Mouse (Mus musculus) kidney, adult 2 months (tissue): ENCODE data around the gene Gusb. TPM values are rescaled to one million over a fixed set of nuclear protein-coding genes. Genes with fewer than 3 reads are reported as not detected.

Experiments used
- DNase-seq: peaks from one replicate; pipeline ENCODE4 v3.0.0; 2021
- H3K27ac ChIP-seq: fragments of 200-500 bp; 2 replicates; pipeline ENCODE4 v1.5.1; 2012; ENCODE audit warnings: low read depth, low read length, control low read depth, inconsistent platforms; ENCODE audit not compliant: insufficient read depth
- H3K27me3 ChIP-seq: fragments of 200-500 bp; replicated peaks from 2 replicates; pipeline ENCODE4 v1.6.1; 2012; ENCODE audit warnings: mild to moderate bottlenecking, moderate library complexity, low read length, inconsistent platforms; ENCODE audit not compliant: control insufficient read depth, insufficient read depth
- H3K36me3 ChIP-seq: fragments of 200-500 bp; 2 replicates; pipeline ENCODE4 v1.6.1; 2012; ENCODE audit warnings: mild to moderate bottlenecking, moderate library complexity, low read length, inconsistent platforms; ENCODE audit not compliant: control insufficient read depth, insufficient read depth
- H3K4me1 ChIP-seq: fragments of 200-500 bp; 2 replicates; pipeline ENCODE4 v1.6.1; 2011; ENCODE audit warnings: low read length; ENCODE audit not compliant: control insufficient read depth, insufficient read depth
- H3K4me3 ChIP-seq: fragments of 200-500 bp; 2 replicates; pipeline ENCODE4 v1.5.1; 2011; ENCODE audit warnings: mild to moderate bottlenecking, low read depth, low read length, control low read depth; ENCODE audit not compliant: insufficient read depth
- CTCF ChIP-seq: fragments of 200-500 bp; conservative IDR thresholded peaks from 2 replicates; pipeline ENCODE4 v1.5.1; 2011; ENCODE audit warnings: low read depth, mild to moderate bottlenecking, control low read depth, low read length, moderate library complexity, mixed read lengths; ENCODE audit not compliant: insufficient read depth, insufficient read length
- POLR2A ChIP-seq: fragments of 200-500 bp; IDR thresholded peaks from one replicate; pipeline ENCODE4 v1.6.1; 2011; ENCODE audit warnings: low read depth, low read length, control low read depth
- WGBS: fragments of 180-500 bp; shearing (Covaris S2); methylation state at CpG from one replicate; pipeline ENCODE4 v1.1.7; 2018; 5-methylcytosine and 5-hydroxymethylcytosine counted together
- polyA plus RNA-seq: library from polyadenylated mRNA; depleted of rRNA; stranded (reverse); fragments of >200 nt; gene quantifications from 2 replicates; pipeline ENCODE4 v1.2.3, GENCODE M21; 2012

The Gusb gene
- polyA plus RNA-seq, 1 experiment: 26.5 TPM

DNA sequence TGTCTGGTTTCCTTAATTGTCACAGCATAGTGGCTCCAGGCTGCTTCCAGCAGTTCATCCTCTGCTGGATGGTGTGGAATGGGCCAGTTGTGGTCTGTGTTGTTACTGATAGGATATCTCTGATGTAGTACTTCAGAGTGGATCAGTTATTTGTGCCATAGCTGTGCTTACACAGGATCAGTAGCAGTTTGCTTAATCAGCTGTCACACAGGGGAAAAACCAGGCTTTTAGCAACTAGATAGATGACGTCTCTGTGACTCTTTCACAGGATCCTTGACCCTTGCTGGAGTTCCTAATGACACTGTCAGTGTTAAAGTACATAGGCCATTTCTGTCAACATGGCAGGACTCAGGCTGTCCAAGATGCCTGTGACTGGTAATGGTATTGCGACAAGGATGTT lies 31.0 kb upstream of the Gusb start:
- H3K27me3 ChIP-seq: no peaks in the 10 kb centered on the region
- H3K4me3 ChIP-seq: no peak overlapping the region
- TF ChIP-seq POLR2A (no peak), CTCF (no peak)
- H3K4me1 ChIP-seq: no peaks in the 10 kb centered on the region; the same call in 1 of the 2 replicates
- no peak overlapping the region for H3K27ac ChIP-seq
- DNase-seq: no peak
- WGBS: 66% methylated on average over 2 of the region's 2 CpGs
- H3K36me3 ChIP-seq: no peaks in the 10 kb centered on the region

DNA sequence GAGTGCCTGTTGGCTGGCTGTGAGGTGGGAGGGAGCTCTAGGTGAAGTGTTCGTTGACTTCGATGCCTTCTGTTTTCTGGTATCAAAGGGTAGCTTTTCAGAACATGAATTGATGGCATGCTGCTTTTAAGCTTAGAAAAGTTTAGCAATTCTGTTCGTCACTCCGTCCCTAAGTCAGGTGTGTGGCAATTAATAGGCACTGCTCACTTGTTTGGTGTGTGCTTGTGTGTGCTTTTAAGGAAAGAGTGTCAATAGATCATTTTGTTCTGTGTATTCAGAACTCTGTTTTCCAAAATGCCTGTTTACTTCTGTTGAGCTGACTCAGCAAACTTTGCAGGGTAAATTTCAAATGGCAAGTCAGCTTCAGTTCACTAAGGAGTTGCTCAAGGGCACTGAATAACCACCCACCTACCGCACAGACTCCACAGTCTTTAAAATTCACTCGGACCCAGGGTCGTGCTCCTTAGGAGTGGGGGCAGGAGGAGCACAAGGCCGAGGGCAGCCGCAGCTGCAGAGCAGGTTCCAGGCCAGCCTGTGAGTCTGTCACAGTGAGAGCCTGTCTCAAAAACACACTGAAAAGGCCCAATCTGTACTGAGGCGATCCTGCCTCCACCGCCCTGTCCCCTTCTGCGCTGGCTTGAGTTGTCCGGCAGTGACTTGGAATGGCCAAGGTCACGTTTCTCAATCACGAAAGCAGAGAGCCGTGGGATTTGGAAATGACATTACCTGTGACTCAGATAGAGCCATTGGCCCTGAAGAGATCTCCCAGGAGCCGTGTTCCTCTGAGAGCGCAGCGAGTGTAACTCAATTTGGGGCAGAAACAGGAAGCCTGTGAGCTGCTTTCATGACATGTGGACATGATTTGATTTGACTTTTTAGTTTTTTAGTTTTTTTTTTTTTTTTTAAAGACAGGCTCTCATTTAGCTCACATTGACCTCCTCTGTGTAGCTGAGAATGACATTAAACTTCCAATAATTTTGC lies 28.9 kb upstream of the Gusb start:
- TF ChIP-seq POLR2A (no peak), CTCF (no peak)
- 84% methylated on average over 19 of the region's 19 CpGs for WGBS
- peak; percentile 29 for DNase-seq

DNA sequence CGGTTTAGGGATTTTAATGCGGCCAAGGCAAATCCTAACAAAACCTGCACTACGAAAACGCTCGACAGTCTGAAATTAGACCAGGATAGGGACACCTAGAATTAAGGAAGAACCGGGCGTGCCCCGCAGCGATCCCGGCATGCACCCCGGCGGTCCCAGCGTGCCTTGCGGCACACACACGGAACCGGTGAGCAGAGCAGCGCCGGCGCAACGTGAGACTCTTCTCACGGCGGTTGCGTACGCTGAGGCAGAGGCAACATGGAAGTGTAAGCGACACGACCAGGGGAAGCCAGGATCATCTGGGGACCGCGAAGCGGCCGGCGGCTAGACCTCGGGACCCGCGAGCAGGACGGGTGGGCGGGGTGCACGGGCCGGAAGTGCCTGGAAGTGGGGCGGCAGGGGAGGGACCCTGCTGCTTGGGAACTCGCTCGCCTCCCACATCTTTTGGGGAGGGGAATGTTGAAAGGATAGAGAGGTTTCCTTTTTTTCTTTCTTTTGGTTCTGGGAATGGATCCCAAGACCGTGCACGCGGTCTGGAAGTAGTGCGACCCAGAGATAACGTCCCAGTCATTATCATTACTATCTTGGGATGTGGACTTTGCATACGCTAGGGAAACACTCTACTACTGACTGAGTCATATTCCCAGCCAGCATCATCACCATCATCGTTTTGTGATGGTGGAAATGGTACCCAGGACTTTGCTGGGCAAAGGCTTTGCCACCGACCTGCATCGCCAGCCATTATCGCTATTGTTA lies 26.5 kb upstream of the Gusb start, which contains the start of the genes Asl and Crcp:
TSS of gene Asl (minus strand) at position 106 of the 756 bp plus-strand sequence.
TSS of gene Crcp (plus strand) at position 149 of the 756 bp plus-strand sequence.
- H3K27ac ChIP-seq: peak within 1 kb of the TSS; percentile 79
- peaks cover 9% of the 10 kb centered on the region; the same call in 1 of the 2 replicates for H3K4me1 ChIP-seq
- H3K27me3 ChIP-seq: no peaks in the 10 kb centered on the region
- H3K36me3 ChIP-seq: no peaks in the 10 kb centered on the region
- peak; percentile 93 for DNase-seq
- TF ChIP-seq CTCF: no peak
- peak; percentile 38 for TF ChIP-seq POLR2A
- 2% methylated on average over 51 of the region's 51 CpGs for WGBS
- peak within 1 kb of the TSS; percentile 63 for H3K4me3 ChIP-seq

More for the DNA sequence above, 28.9 kb upstream of the Gusb start:
- no peaks in the 10 kb centered on the region for H3K36me3 ChIP-seq
- H3K27ac ChIP-seq: no peak overlapping the region
- peaks cover 6% of the 10 kb centered on the region; the same call in 1 of the 2 replicates for H3K4me1 ChIP-seq
- H3K4me3 ChIP-seq: no peak overlapping the region
- H3K27me3 ChIP-seq: no peaks in the 10 kb centered on the region

DNA sequence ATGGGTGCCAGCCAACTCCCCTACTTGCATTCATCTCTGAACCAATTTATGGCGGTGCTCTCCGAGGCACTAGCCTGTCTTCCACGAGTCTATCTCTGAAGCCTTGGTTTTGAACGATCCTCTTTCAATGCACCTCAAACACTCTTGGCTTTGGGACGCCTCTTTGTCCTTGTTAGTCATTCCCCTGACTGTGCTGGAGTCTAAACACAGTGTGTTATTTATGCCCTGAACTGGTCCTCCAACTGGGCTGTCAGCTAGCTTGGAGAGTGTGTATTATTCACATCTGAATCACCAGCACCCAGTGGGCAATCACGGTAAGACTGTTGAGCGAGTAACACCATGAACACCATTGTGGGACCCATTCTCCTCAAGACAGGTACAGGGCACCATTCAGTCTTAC lies 24.8 kb upstream of the Gusb start:
- peak overlapping the region; percentile 88 for H3K27ac ChIP-seq
- no peak for TF ChIP-seq CTCF
- no peak for TF ChIP-seq POLR2A
- H3K36me3 ChIP-seq: no peaks in the 10 kb centered on the region
- peaks cover 9% of the 10 kb centered on the region; the same call in 1 of the 2 replicates for H3K4me1 ChIP-seq
- no peak overlapping the region for H3K4me3 ChIP-seq
- 74% methylated on average over 7 of the region's 7 CpGs for WGBS
- no peaks in the 10 kb centered on the region for H3K27me3 ChIP-seq
- DNase-seq: no peak

- TF ChIP-seq POLR2A: no peak
- TF ChIP-seq CTCF: no peak
- Histone ChIP-seq H3K36me3 (no peaks in the 10 kb centered on the region), H3K27ac (peak overlapping the region; percentile 88; the same call in 1 of the 2 replicates), H3K27me3 (no peaks in the 10 kb centered on the region), H3K4me3 (no peak overlapping the region), H3K4me1 (peaks cover 9% of the 10 kb centered on the region; the same call in 1 of the 2 replicates)
- WGBS: 44% methylated on average over 5 of the region's 5 CpGs
- DNase-seq: peak; percentile 94
These were observed 24.3 kb upstream of the Gusb start for GRCm38 (mm10) chr5:130027134-130027533.

DNA sequence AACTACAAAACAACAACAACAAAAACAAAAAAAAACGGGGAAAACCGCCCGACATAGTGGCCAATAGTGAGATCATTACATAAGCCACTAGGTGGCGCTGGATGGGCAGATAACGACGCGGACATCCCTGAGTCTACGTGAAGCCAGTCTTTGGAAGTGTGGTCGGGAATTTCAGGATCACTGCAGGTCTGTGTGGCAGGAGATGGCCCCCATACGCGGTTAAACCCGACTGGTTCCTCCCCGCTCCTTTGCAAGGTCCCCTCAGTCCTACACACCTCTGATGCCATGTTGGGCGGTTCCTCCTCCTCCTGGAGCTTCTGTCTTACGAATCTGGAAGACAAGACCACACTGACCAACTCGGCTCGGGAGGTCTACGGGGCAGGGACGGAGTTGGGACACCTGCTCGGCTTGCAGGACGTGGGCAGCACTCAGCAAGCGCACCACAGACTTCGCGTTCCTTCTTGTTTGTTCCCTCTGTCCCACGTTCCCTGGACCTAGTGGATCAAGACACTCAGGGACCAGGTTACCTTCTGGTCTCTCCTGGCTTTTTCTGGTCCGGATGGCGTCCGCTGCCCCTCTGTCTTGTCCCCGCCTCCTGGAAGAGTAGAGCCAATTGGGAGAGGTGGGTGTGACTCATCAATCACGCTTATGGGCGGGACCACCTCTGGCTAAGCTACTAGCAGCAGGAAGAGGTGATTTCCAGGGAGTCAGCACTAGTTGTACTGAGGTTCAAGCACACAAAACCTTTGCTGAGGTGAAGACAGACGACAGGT lies 21.1 kb upstream of the Gusb start:
- H3K36me3 ChIP-seq: no peaks in the 10 kb centered on the region; the same call in 1 of the 2 replicates
- H3K4me1 ChIP-seq: peaks cover 9% of the 10 kb centered on the region; the same call in 1 of the 2 replicates
- WGBS: under 1% methylated on average over 32 of the region's 32 CpGs
- peak overlapping the region; percentile 90 for H3K27ac ChIP-seq
- peak overlapping the region; percentile 74 for H3K4me3 ChIP-seq
- H3K27me3 ChIP-seq: no peaks in the 10 kb centered on the region
- peak; percentile 98 for DNase-seq
- TF ChIP-seq CTCF: peak; percentile 82
- peak; percentile 57 for TF ChIP-seq POLR2A
